Comparison of ENCODE assay signal across 10 mouse cellular contexts in genomic region chr3:30510105-30510504, GRCm38 (mm10). TPM values are rescaled to one million over a fixed set of nuclear protein-coding genes. Genes with fewer than 3 reads are reported as not detected.
A peak's percentile ranks its signal among the peaks of the same experiment; 100 is the strongest.
DNase-seq lines count a peak whose midpoint lies in the region; ATAC-seq lines count a peak whose summit lies in the region.
"Had no signal": no experiment of that assay in that cellular context is flagged by ENCODE, and none has a peak within 500 bp of the region (broad histone marks: within the 10 kb centered on the region; RNA-seq: fewer than 3 reads in every experiment).

No protein-coding gene starts in this region.

- peaks cover 30% of the 10 kb centered on the region for H3K4me1 ChIP-seq in heart, embryonic 12.5 days (replicated peaks)
- peaks cover 41% of the 10 kb centered on the region for H3K4me1 ChIP-seq in heart, embryonic 15.5 days (replicated peaks)
- H3K4me1 ChIP-seq in limb, embryonic 11.5 days (ENCODE audit: control insufficient read depth, insufficient read depth, low read length), result peaks cover 33% of the 10 kb centered on the region
- H3K4me1 ChIP-seq in neural tube, embryonic 15.5 days, result peaks cover 45% of the 10 kb centered on the region

- no peak for ATAC-seq in heart, embryonic 12.5 days (ENCODE audit: insufficient number of reproducible peaks, low FRiP score)
- no peak for ATAC-seq in heart, embryonic 15.5 days (replicated peaks; ENCODE audit: insufficient number of reproducible peaks, insufficient read depth, low FRiP score, low read depth)
- ATAC-seq in limb, embryonic 11.5 days (ENCODE audit: insufficient number of reproducible peaks, low FRiP score, low TSS enrichment, low read depth), result no peak
- no peak for ATAC-seq in neural tube, embryonic 15.5 days (ENCODE audit: low FRiP score)

- H3K27me3 ChIP-seq in heart, embryonic 12.5 days (replicated peaks), result peaks cover 21% of the 10 kb centered on the region
- peaks cover 67% of the 10 kb centered on the region for H3K27me3 ChIP-seq in heart, embryonic 15.5 days
- no peaks in the 10 kb centered on the region for H3K27me3 ChIP-seq in limb, embryonic 11.5 days (ENCODE audit: control insufficient read depth, insufficient read depth, low read length)
- peaks cover 77% of the 10 kb centered on the region for H3K27me3 ChIP-seq in neural tube, embryonic 15.5 days (replicated peaks)
- H3K27me3 ChIP-seq: CH12.LX had no signal

- peak overlapping the region; percentile 97 for H3K4me2 ChIP-seq in heart, embryonic 12.5 days
- peak overlapping the region; percentile 97 for H3K4me2 ChIP-seq in heart, embryonic 15.5 days
- peak overlapping the region; percentile 90 for H3K4me2 ChIP-seq in limb, embryonic 11.5 days (ENCODE audit: low read depth, severe bottlenecking)
- peak overlapping the region; percentile 86 for H3K4me2 ChIP-seq in neural tube, embryonic 15.5 days

- intact Hi-C loops in heart, postnatal 25 days (cut with DNase I), result loop anchor here (5.0 kb wide), 1 partner anchor 513 kb away; no protein-coding TSS in a partner anchor
- intact Hi-C loops in left cerebral cortex, postnatal 36 days (cut with DNase I), result loop anchor here (10.0 kb wide), 1 partner anchor 495 kb away; no protein-coding TSS in a partner anchor

- H3K27ac ChIP-seq in heart, embryonic 12.5 days (ENCODE audit: poor library complexity, severe bottlenecking), result peak overlapping the region; percentile 96; the same call in 1 of the 2 replicates
- peak overlapping the region; percentile 93 for H3K27ac ChIP-seq in heart, embryonic 15.5 days
- H3K27ac ChIP-seq in limb, embryonic 11.5 days (replicated peaks; ENCODE audit: low read depth, low read length), result peak overlapping the region; percentile 100
- no peak overlapping the region for H3K27ac ChIP-seq in neural tube, embryonic 15.5 days (replicated peaks)

- 2% methylated on average over 16 of the region's 16 CpGs for WGBS in heart, embryonic 12.5 days
- WGBS in heart, embryonic 15.5 days, result 4% methylated on average over 16 of the region's 16 CpGs
- WGBS in limb, embryonic 11.5 days, result 2% methylated on average over 16 of the region's 16 CpGs
- under 1% methylated on average over 16 of the region's 16 CpGs for WGBS in neural tube, embryonic 15.5 days

- H3K9ac ChIP-seq in heart, embryonic 12.5 days, result peak overlapping the region; percentile 86
- peak overlapping the region; percentile 69; the same call in 1 of the 2 replicates for H3K9ac ChIP-seq in heart, embryonic 15.5 days
- peak overlapping the region; percentile 98 for H3K9ac ChIP-seq in limb, embryonic 11.5 days (ENCODE audit: low read length)
- H3K9ac ChIP-seq in neural tube, embryonic 15.5 days (replicated peaks), result no peak overlapping the region

- H3K9me3 ChIP-seq in heart, embryonic 12.5 days (replicated peaks), result no peaks in the 10 kb centered on the region
- no peaks in the 10 kb centered on the region for H3K9me3 ChIP-seq in heart, embryonic 15.5 days (replicated peaks)
- H3K9me3 ChIP-seq in limb, embryonic 11.5 days (ENCODE audit: control insufficient read depth, low read length), result no peaks in the 10 kb centered on the region
- H3K9me3 ChIP-seq in neural tube, embryonic 15.5 days (replicated peaks), result no peaks in the 10 kb centered on the region
- H3K9me3 ChIP-seq: megakaryocyte, embryonic 14.5 days had no signal

- DNase-seq in heart, postnatal 25 days (ENCODE audit: low spot score), result no peak
- peak; percentile 71 for DNase-seq in limb, embryonic 11.5 days (ENCODE audit: low spot score)
- no peak for DNase-seq in layer of hippocampus, postnatal 25 days (ENCODE audit: extremely low spot score in 1 of 2, low spot score in 1 of 2)
- no peak for DNase-seq in left cerebral cortex, postnatal 36 days (ENCODE audit: low spot score in 2 of 2)
- no peak for DNase-seq in layer of hippocampus, adult 8-10 months (ENCODE audit: low spot score in 2 of 2)

- H3K4me3 ChIP-seq in heart, embryonic 12.5 days, result peak overlapping the region; percentile 81
- H3K4me3 ChIP-seq in heart, embryonic 15.5 days, result peak overlapping the region; percentile 71
- peak overlapping the region; percentile 77 for H3K4me3 ChIP-seq in limb, embryonic 11.5 days (ENCODE audit: low read depth, low read length)
- H3K4me3 ChIP-seq in neural tube, embryonic 15.5 days (replicated peaks), result no peak overlapping the region; the same call in 1 of the 2 replicates

- no peaks in the 10 kb centered on the region for H3K36me3 ChIP-seq in heart, embryonic 12.5 days
- no peaks in the 10 kb centered on the region for H3K36me3 ChIP-seq in heart, embryonic 15.5 days
- H3K36me3 ChIP-seq in limb, embryonic 11.5 days (ENCODE audit: control insufficient read depth, insufficient read depth, low read length), result no peaks in the 10 kb centered on the region
- H3K36me3 ChIP-seq in neural tube, embryonic 15.5 days, result no peaks in the 10 kb centered on the region

RNA-seq across cellular contexts. Expression of gene Mecom, which starts 37.7 kb away (rescaled TPM):
- 38.7 and 43.8 TPM in 2 replicates for polyA plus RNA-seq in heart, embryonic 12.5 days (2016; fragmentation: Nextera tagmentation; extraction: Ambion mirVana)
- total RNA-seq in heart, postnatal 25 days (2021), result 10 to 100 TPM; 18.6 to 21.2 TPM
- polyA plus RNA-seq in heart, embryonic 15.5 days (2015; fragmentation: Nextera tagmentation; extraction: Ambion mirVana), result 17.3 and 24.1 TPM in 2 replicates
- 218 and 228 TPM in 2 replicates for polyA plus RNA-seq in limb, embryonic 11.5 days (2014; fragmentation: Nextera tagmentation; extraction: Ambion mirVana)
- 5.2 and 5.5 TPM in 2 replicates for polyA plus RNA-seq in neural tube, embryonic 15.5 days (2015; fragmentation: Nextera tagmentation; extraction: Ambion mirVana)
- total RNA-seq in layer of hippocampus, postnatal 25 days (2021), result 1 to 10 TPM; 2.8 to 3.9 TPM
- total RNA-seq in left cerebral cortex, postnatal 36 days (2021), result 1 to 10 TPM; 2.2 to 5.0 TPM
- 1 to 10 TPM; 2.2 to 5.5 (median 4.5) TPM for total RNA-seq in layer of hippocampus, adult 8-10 months (2022)
- total RNA-seq: CH12.LX had no signal
